Mouse (Mus musculus) MEL-GATA-1-ER (cell line): ENCODE data around the gene Lpp.

Experiments
- DNase-seq: peaks from one replicate; pipeline ENCODE4 v3.0.0-alpha.2; 2012; ENCODE audit warnings: low read depth; ENCODE audit errors: extremely low read depth

The Lpp gene

DNA sequence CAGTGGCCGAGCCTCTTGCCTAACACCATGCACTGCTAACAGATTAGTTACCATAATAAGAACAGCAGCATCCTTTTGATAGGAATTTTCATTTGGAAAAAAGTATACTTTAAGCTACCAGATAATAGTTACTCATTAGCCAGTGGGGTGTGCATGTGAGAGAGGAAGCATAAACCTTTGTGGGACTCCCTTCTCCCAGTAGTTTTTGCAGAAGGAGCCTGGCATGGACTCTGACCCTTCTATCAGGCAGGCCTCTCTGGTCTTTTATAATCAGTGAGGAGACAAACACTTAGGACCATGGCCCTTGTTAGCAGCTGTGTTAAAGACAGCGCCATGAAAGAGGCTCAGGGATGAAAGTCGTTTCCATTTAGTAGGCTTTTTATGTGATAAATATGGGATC, 76.0 kb downstream of the Lpp start:
- DNase-seq: no peak

DNA sequence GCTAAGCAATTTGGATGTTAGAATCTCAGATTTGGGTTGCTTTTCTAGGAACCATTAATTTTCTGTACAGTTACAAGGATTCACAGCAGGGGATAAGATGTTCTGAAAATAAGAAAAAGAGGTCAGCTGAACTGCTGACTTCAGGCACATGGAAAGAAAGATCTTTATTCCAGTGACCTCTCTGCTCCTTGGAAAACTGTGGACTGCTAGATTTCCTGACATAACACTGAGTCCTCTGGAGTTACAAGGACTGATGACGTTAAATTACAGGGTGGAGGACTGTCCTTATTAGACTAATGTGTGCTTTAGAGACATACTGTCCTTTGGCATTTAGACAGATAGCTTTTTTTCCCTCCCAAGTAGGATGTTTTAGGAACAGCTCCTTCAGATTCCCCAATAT, 77.3 kb downstream of the Lpp start:
- DNase-seq: no peak

DNA sequence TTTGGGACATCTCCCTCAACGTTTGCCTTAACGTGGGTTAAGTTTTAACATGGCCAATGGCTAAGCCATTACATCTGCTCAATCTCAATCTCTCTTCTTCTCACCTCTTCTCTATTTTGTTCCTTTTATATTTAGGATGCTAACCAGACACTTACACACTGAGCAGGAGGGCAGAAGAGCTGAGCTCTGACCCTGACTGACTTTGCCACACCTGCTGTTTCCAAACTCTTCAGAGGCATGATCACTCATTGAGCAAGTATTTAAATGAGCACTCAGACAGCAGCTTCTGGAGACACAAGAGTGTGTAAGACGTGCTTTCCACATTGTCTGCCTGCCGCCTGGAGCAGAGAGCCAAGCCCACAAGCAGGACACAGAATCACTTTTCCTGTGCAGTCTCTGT, 77.7 kb downstream of the Lpp start:
- no peak for DNase-seq

- DNase-seq: no peak
Measured at GRCm38 (mm10) chr16:24471801-24472200, 78.5 kb downstream of the Lpp start.

- DNase-seq: no peak
Measured at GRCm38 (mm10) chr16:24473966-24474365, 80.7 kb downstream of the Lpp start.

GRCm38 (mm10) chr16:24474781-24475180, 81.5 kb downstream of the Lpp start:
- no peak for DNase-seq

GRCm38 (mm10) chr16:24475305-24475947, 82.1 kb downstream of the Lpp start:
- no peak for DNase-seq

DNA sequence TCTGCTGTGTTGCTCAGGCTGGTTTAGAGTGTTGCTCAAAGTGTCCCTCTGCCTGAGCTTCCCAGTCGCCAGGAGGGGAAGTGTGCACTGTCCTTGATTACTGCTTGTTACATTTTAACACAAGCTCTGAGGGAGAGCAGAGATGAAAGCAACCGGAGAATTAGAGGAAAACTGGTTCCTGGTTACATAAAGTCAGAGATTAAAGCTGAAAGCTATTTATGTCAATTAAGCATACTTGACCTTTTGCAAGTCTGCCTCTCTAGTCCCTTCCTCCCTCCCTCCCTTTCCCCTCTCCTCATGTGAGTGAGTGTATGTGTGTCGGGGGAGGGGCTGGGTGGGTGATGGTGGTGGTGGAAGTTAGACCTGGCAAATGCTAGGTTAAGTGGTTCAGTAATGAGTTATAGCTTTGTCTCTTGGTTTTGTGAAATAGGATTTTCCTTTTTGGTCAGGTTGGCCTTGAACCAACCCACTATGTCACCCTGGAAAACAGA, 83.6 kb downstream of the Lpp start:
- DNase-seq: no peak

- DNase-seq: no peak
Measured at GRCm38 (mm10) chr16:24478006-24478405, 84.7 kb downstream of the Lpp start.

- DNase-seq: no peak
Measured at GRCm38 (mm10) chr16:24478851-24479250, 85.5 kb downstream of the Lpp start.

- no peak for DNase-seq
Measured at GRCm38 (mm10) chr16:24482648-24483047, 89.3 kb downstream of the Lpp start.

GRCm38 (mm10) chr16:24483527-24484101, 90.3 kb downstream of the Lpp start:
- DNase-seq: no peak

DNA sequence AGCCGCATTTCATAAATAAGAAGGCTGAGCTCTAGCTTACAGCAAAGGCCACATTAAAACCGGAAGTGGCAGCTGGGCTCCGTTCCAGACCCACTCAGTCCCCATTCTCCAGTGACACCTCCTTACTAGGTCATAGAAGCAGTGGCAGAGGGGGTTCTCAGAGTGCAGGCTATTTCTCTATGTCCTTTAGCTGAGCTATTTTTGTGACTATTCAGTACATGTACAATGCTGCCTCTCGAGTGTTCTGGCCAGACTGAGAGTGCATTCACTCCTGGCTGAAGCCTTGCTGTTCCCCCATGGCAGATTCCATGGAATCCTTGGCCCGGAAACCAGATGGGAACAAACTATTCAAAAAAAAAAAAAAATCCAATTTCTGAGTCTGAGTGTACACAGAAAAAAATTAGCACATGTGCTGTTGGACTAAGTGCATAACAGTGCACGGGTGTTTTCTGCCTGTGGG, 94.5 kb downstream of the Lpp start:
- no peak for DNase-seq

- no peak for DNase-seq
Measured at GRCm38 (mm10) chr16:24489516-24490285, 96.4 kb downstream of the Lpp start.

- DNase-seq: no peak
Measured at GRCm38 (mm10) chr16:24490751-24491485, 97.6 kb downstream of the Lpp start.

- no peak for DNase-seq
Measured at GRCm38 (mm10) chr16:24491486-24491758, 98.1 kb downstream of the Lpp start.

DNA sequence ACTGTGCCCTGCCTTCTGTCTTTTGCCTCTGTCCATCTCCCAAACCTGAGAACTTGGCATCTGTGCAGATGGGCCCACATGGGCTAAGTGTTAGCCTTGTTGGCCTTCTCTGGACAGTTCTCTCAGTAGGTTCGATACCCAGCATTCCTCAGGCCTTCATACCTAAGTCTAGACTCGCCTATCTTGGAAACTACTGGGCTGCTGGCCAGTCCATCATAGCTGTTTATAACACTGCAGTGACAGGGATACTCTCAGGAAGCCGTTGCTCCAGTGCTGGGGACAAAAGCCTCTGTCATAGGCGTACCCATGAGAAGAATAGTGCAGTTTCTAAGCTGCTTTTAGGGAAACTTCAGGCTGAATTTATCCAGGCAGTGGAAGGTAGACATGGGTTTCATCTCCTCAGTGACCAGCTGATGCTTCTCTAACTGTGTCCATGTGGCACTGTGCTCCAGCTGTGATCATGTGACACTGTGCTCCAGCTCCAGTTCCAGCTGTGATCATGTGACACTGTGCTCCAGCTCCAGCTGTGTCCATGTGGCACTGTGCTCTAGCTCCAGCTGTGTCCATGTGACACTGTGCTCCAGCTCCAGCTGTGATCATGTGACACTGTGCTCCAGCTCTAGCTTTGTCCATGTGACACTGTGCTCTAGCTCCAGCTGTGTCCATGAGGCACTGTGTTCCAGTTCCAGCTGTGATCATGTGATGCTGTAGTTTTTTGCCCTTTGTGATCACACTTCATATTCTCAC, 99.1 kb downstream of the Lpp start:
- DNase-seq: no peak

- no peak for DNase-seq
Measured at GRCm38 (mm10) chr16:24494531-24494930, 101.2 kb downstream of the Lpp start.

GRCm38 (mm10) chr16:24495461-24495860, 102.2 kb downstream of the Lpp start:
- no peak for DNase-seq

DNA sequence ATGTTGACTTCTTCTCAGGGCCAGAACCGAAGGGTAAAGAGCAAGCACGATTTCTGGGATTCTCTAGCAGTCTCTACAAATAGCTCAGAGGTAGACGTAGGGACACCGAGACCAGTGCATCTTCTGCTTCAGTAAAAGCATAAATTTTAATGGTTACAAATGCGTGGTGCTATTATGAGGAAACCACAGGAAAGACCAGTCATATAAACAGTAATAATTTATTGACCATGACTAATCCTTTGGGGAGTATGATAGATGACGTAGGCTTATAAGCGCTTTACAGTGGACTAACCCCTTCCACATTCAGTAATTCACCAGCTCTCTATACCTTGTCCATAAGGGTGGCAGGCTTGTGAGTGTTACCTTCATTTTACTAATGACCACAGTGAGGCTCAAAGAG, 103.3 kb downstream of the Lpp start:
- no peak for DNase-seq

GRCm38 (mm10) chr16:24497413-24497812, 104.1 kb downstream of the Lpp start:
- DNase-seq: no peak
